Mouse (Mus musculus): ENCODE data around the gene Lrrtm4.

The Lrrtm4 gene

DNA sequence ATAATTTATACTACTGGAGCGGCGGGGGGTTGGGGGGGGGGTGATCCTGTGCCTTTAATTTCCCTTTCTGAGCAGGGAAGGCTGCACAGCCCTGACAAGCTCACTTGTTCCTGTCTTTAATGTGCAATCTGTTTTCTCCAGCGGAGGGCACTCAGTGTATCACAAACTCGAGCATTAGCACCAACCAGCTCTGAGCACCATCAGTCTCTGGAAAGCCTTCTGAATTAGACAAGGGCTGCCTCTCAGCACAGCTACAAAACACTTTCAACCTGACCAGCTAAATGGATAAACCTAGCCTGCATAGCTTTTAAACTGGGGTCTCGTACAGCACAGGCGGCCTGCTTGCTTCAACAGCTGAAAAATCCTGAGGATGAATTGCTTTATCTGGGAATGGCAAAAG, at the start of gene Lrrtm4:
Gene Lrrtm4 (plus strand): TSS at position 113 of the 400 bp plus-strand sequence.
- DNase-seq (ENCODE audit: low spot score), result peak; percentile 69

DNA sequence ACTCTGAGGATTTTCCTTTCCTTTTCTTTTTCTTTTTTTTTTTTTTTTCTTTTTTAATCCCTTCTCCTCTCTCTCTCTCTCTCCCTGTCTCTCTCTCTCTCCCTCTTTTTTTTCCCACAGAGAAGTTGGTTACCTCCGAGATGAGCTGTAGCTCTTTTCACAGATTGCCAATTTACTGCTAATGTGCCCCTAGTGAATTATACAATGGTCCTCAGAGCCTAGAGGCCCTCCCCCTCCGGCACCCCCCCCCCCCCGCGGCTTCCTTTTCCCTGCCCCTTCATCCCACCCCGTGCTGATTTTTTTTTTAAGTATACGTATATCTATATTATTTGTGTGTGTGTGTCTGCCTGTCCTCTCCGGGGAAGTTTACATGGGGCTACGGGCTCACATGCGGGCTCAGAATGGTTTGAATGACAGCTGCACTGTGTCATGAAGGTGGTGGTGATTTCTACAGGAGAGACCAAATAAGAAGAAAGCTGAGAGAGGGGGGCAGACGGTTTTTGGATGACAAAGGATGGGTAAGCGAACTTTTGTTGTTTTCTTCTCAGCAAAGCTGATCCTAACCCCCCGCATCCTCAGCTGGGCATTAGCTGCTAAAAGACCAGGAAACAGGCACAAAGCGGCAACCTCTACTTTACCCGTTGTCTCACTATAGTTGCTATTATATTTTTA, 648 bp downstream of the Lrrtm4 start:
- DNase-seq (ENCODE audit: low spot score), result no peak

DNA sequence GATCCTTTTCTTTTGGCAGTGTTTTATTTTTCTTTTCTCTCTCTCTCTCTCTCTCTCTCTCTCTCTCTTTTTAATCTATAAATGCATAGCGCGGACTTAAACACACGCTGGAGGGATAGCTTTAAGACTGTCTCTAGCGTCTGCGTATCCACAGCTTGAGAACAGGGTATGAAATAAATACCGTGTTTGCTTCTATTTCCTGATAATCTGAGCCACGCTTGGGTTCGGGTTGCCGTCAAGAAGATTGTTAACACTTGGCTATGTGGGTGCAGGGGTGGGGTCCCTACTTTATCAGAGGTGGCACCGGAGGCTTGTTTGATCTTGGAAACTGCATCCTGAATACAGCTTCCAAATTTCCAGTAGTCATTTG, 1.2 kb downstream of the Lrrtm4 start:
- no peak for DNase-seq (ENCODE audit: low spot score)

DNA sequence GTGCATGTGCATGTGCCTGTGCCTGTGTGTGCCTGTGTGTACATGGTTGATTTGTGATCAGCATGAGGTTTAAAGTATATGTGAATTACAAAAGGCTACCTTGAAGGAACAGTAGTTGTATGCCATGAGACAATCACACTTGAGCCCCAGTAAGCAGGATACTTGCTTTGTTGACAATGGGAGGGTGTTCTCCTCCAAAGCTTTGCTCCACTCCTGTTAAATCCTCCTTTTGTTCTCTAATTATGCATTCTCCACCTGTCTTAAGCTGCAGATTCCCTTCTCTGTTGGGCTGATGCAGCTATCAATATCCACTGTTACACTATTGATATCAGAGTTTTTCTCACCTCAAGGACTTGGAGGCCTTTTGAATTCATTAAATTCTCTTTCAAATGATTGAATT, 38.2 kb downstream of the Lrrtm4 start:
- DNase-seq (ENCODE audit: low spot score), result no peak

DNA sequence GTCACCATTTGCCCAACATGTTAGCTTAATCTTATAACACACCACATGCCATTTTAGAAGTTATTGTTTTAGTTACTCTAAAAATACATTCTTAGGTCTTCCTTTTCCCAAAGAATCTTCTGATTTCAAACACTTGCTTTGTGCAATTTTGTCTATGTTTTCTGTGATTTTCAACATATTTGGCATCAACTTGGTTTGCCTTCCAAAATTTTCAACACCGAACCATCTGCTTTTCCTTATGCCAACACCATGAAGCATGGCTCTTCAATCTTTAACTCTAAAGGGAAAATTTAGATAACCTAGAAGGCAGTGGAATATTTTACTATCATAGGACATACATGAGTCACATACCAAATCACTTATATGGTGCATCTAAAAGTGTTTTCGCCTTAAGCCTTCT, 59.3 kb downstream of the Lrrtm4 start:
- peak; percentile 19 for DNase-seq (ENCODE audit: low spot score)

DNA sequence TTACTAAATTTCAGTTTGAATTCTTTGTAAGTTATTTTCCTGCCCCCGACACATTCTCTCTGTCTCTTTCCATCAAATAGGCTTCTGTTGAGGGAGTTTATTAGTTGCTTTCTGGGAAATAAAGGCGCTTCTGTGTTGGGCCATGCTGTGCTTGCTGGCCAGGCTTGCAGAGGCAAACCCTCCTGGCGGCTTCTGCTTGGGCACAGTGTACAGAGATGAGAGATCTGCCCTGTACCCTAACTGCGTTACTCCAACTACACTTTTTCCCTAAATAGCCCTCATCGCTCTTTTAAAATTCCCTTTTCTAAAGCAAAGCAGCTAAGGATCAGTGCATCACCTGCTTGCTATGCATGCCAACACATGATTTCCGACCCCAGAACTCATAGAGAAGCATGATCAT, 60.6 kb downstream of the Lrrtm4 start:
- no peak for DNase-seq (ENCODE audit: low spot score)

DNA sequence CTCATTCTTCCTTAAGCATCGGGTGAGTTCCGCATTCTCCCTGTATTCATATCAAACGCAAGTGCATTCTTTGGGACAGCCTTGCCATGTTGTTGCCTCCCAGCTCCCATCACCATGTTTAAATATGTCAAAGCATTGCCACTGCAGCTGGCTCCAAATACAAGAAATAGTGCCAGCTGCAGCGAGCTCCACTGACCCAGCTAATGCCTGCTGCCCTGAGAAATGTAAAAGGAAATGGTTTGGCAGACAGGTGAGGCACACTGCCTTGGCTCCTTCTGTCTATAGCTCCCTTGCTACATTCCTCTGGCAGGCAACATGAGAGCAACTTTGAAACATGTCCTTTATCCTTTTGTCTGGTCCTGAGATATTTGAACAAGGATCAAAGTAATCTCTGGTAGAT, 76.2 kb downstream of the Lrrtm4 start:
- DNase-seq (ENCODE audit: low spot score), result no peak

DNA sequence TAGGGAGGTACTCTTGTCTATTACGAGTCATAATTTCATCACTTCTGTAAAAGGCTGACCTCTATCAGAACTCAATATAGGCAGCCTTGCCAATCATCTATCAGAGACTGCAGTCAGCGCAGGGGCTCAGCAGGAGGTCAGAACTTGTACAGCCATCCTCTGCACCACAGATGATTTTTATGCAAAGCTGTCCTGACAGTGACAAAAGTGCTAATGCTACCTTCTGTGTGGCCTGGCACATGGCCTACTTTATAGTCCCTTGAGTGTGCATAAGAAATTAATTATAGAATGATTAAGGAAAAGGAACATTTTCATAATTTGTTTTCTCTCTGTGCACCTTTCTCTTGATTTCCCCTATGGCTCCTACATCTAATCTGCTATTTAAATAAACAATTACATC, 86.7 kb downstream of the Lrrtm4 start:
- DNase-seq (ENCODE audit: low spot score), result no peak

DNA sequence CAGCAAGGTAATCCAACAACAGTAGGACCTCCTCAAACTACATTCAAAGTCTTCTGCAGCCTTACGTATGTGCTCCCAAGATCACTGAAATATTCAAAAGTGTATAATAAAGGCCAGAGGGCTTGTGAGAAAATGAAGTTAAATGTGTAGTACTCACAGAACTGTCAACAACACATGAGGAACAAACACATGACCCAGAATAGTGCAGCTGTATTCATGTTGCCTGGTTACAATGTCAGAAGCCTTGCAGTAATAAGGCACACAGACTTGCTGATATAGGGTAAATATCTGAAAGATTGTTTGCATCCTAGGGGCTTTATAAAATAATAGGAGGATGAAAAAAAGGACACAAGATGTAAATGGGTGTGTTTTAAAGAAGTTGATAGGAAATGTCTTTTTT, 87.2 kb downstream of the Lrrtm4 start:
- DNase-seq (ENCODE audit: low spot score), result no peak

DNA sequence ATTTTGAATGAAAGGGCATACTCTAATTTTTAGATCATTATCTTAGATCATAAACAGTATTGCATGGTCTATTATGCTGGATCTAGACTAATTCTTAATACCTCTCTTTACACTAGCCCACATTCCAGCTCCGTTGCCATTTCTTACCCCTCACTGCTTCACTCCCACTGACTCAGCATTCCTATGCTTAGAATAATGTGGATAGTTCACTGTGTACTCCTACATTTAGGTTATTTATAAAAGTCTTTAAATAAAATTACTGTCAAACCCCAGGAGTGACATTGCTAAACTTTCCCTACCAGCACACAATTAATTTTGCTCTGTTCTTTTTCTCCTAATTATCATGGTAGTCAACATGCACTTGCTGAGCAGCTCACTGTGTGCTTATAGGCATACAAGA, 107.7 kb downstream of the Lrrtm4 start:
- peak; percentile 25 for DNase-seq (ENCODE audit: low spot score)

DNA sequence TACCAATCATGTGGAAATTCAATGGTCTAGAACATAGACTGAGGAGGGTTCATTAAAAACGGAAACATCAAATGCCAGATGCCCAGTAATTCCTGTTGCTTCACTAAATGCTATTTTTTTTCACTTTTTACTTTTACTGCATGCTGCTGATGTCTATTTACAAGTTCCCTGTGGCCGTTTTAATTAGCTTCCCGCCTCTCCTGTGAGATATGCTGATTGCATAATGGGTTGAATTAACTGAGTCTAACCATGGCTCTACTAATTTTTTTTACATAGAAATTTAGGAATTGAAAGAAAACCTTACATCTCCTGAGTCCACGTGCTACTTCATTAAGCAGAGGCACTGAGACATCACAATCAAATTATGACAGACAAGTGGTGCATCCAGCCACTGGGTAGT, 143.9 kb downstream of the Lrrtm4 start:
- no peak for DNase-seq (ENCODE audit: low spot score)

DNA sequence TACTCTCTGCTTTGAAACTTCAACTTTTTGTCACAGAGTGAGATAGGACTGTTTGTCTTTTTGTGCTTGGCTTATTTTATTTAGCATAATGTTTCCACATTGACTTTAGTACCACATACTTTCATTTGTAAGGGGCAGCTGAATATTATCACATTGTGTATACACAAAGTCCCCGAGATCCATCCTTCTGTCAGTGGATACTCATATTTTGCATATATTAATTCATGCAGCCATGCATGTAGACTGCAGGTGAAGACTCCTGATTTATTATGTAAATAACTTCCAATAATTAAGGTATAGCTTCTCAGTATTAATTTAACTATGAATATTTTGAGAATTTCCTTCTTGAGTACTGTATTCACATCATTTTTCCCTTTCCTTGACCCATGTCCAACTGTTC, 163.2 kb downstream of the Lrrtm4 start:
- no peak for DNase-seq (ENCODE audit: low spot score)

DNA sequence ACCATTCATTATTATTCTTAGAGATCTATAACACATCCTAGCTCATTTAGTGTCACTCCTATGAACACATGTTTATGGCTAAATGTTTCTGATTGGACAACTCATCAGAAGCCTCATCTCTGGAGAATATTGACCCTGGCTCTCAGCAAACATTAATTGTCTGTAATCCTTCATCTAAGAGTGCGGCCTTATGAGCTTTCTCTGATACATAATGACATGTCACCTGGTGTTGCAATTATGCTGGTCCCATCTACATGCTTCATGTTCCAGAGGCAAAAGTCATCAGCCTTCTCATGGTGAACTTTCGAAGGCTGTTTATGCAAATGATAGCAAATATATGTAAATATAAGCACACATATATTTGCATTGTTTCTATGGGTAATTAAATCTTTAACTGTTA, 163.7 kb downstream of the Lrrtm4 start:
- no peak for DNase-seq (ENCODE audit: low spot score)

DNA sequence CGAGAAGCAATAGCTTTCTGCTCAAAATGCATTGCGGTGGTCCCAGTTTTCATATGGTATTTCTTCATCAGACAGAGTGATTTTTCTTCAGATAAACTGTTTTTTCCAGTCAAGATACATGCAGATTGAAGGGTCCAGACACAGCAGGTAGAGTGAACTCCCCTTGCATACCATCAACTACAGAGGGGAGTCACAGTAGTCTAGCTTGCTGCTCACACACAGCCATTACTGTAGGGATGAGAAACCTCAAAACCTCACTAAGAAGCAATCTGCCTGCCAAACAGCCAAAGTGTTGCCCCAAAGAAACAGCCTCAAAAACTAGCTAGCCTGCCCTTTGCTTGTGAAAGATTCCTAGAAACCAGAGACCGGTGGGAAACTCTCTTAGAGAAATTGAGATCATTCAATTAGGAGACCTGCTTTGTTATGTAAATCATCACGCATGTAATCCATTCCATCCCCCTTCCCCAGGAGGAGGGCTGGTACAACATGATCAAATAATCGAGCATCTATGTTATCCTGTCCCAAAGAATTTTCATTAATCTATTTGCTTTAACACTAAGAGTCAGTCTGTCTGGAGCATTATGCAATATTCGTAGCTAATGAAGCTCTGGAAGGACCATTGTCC, 166.9 kb downstream of the Lrrtm4 start:
- no peak for DNase-seq (ENCODE audit: low spot score)

DNA sequence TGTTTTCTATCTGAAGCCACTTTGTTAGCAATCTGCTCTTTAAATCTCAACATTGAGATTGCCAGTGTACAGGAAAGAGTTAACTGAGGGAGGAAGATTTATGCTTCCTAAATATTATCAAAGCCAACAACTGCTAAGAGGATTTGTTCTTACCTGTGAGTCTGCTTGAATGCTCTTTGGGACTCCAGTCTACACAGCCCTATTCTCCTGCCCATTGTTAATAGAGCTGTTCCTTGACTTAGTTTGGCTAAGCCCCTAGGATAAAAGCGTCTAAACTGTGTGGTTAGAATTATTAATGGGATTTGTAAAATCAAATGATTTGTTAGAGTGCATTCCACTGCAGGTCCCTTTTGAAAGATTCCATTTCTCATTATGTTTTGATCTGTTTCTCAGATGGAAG, 168.1 kb downstream of the Lrrtm4 start:
- DNase-seq (ENCODE audit: low spot score), result no peak

DNA sequence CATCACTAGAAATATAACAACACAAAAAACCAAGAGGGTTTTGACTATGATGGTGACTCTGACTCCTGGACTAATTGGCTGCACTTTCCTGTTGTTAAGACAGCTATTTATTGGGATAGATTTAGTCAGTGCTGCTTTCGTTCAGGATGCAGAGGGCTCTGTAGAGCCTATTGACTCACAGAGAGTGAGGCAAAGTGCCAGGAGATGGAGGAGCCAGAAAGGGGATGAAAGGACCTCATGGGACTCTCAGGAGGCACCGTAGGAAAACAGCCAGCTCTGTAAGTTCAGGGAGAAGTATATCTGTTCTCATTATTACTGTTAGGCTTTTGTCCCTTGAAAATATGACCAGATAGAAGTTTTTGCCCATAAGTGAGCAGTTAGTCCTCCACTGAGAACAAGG, 190.8 kb downstream of the Lrrtm4 start:
- DNase-seq (ENCODE audit: low spot score), result no peak

DNA sequence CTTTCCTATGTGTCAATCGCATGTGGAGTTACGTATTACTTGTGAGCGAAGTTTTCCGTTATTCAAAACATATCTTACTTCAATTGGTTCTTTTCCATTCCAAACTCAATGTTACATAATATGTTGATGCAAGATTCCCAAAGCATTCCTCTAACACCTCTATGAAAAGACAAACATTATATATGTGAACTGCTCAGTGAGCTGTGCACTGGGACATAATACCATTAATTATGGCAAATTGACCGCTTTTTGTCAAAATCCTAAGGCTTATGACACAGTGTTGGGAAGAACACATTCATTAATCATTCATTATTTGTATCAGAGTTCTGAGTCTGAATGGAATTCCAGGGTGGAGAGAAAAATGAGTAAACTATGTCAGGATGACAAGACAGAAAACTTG, 191.6 kb downstream of the Lrrtm4 start:
- no peak for DNase-seq (ENCODE audit: low spot score)

DNA sequence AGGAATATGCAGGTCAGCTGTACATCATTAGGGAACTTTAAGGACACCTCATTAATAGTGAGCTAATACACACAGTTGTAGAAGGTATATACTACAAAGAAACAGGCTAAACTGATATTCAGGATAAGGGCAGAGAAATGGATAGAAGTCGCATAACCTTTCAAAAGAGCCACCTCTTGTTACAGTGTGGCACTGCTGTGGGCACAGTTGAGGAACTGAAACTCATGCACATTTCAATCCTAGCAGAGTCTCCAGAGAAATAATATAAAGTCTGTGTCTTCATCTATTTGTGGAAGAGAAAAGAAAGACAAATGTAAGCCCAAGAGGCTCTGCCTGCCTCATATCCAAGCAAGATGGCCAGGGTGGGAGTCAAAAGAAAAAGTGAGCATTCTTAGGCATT, 242.9 kb downstream of the Lrrtm4 start:
- DNase-seq (ENCODE audit: low spot score), result no peak

DNA sequence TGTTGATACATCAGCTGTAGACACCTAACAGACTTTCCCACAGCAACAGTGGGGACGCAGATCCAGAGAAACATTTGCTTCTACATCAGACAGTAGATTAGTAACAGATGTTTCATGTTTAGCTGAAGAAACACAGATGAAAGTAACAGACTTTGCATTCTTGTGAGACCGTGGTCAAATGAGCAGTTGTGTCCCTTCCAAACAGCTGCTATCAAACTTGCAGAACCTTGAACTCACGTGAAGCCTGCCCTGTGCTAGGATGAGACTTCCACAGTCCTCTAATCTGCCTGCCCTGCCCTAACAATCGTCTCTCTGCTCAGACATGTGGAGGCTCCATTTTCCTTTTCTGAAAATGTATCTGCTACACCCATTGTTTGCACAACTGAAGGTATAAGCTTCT, 245.3 kb downstream of the Lrrtm4 start:
- DNase-seq (ENCODE audit: low spot score), result no peak

DNA sequence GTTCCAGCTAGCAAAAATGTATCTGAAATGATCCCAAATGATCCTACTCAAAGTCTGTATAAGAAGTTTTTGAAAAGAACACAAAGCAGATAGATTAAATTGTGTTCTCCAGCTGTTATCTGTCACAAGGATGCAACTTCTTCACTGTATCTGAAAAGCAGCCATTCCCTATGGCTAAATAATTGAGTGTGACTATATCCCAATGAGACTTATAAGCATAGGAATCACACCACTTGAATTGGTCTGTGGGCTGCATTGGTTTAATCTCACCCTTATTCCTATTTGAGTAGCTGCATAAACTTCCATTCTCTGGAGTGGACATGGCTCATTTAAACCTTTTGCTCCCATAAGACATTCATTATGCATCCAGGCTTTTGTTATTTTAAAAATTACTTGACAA, 245.9 kb downstream of the Lrrtm4 start:
- DNase-seq (ENCODE audit: low spot score), result no peak

DNA sequence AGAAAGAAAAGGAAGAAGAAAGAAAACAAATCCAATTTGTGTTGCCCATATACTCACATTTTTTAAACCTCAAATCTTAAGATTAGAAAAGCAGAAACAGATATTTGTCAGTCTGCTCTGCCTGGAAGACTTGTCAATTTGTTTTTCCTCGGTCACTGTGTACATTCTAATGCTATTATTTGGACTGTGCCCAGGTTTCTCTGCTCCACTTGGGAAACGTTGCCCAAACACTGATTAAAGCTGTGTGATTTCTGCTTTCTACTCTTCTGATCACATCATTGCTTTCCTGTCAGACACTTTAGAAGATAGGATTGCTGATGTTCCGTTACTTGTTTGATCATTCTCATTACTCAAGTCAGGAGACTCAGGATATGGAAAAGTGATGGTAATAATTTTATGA, 247.1 kb downstream of the Lrrtm4 start:
- no peak for DNase-seq (ENCODE audit: low spot score)

DNA sequence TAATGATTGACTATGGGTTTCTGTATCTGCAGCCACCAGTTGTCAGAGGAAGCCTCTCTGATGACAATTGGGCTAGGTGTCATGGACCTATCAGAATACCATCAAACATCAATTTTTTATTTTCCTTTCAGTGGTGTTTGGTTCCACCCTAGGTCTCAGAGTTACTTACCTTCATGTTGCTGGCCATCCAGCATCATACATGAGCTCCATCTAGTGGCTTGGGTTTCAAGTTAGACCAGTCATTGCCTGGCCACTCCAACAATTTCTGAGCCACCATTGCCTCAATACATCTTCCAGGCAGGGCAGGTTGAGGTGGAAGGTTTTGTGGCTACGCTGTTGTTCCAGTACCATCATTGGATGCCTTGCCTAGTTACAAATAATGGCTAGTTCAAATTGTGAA, 268.3 kb downstream of the Lrrtm4 start:
- DNase-seq (ENCODE audit: low spot score), result no peak

DNA sequence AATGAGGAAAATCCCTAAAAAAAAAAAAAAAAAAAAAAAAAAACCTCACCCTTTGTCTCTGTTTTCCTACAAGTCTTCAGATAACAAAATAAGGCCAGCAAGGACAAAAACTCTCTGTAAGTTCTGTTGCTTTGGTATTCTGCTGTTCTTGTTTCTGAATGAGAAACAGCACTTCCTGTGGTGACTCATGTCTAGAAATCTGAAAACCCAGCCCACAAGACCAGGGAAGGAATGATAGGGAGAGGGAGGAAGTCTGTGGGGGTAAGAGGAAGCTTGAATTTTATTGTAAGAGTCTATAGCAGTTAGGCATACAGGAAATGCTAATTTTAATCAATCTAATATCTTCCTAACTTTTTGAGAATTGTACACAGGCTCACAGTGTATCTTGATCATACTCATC, 283.2 kb downstream of the Lrrtm4 start:
- DNase-seq (ENCODE audit: low spot score), result no peak

DNA sequence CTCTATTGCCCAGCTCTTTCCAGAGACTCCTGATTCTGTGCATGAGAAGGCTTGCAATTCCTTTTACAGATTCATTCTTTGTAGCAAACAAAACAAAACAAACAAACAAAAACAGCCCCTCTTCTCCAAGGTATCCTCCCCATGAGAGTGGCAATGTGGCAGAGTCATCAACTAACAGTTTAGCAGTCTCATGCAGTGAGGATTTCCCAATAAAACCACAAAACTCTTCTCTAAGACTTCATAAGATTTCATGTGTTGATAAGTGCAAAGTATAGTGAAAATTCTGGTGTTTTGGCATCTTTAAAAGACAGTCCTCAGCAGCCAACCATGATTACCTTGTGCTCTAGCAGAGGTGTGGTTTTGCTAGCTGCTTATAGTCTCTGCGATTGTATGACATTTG, 284.9 kb downstream of the Lrrtm4 start:
- no peak for DNase-seq (ENCODE audit: low spot score)

Measured in left cerebral cortex, adult 11 months (tissue).